Mouse (Mus musculus): ENCODE measurements around the gene Olfr406.

Olfr406 gene

DNA sequence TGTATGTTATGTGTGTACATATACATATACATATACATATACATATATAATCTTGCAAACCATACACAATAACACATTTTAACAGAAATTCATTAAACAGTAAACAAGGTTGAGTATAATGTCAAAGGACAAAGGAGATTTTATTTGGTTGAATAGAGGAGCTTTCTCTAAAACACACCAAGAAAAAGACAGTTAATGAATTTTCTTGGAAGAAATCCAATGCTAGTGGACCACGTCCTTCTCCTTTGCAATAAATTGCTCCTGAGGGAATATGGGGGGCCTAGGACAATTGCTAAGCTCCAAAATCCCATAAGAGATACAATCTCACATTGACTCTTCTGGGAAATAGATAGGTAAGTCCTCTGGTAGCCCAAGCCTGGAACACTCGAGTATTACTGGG, at the start of gene Olfr406:
Gene Olfr406, plus strand, starts transcription at position 301 of the 400 bp plus-strand sequence.
- no peak for DNase-seq (ENCODE audit: low read depth)

DNA sequence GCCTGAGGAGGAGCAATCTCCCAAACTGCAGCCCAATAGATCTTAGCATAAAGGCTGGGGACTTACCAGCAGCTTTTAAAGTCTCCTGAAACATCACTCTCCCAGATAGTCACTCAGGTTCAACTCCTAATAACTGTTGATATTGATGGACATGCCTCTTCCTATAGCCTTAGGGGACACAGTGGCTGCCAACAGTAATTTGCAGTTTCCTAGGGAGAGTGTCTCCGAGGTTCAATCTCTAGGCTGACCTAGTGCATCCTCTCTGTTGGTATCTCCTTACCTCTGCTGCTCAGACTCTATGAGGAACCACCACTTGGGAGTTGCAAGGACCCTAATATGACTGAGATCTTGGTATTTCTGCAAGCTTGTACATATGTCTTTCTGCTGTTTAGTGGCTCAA, 48.3 kb upstream of the Olfr406 start, which contains the start of gene Olfr43:
Gene Olfr43, minus strand, starts transcription at position 101 of the 400 bp plus-strand sequence.
- DNase-seq (ENCODE audit: low read depth), result no peak

DNA sequence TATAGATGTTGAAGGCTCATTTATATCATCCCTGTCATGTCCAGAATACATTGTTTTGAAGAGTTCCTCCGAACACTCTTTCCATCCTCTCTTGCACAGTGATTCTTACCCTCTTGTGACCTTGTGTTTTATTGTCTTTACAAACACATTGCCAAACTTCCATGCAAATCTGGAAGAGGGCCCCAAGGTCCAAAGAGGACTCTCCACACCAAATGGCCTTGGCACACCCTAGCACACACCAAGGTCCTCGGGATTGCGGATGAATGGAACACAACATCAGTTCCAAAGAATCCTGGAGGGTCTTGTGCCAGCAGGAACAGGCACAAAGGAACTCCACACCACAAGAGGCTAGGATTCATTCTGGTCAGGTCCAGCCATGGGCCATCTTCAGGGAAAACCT, 18.4 kb upstream of the Olfr406 start:
- no peak for DNase-seq (ENCODE audit: low read depth)

DNA sequence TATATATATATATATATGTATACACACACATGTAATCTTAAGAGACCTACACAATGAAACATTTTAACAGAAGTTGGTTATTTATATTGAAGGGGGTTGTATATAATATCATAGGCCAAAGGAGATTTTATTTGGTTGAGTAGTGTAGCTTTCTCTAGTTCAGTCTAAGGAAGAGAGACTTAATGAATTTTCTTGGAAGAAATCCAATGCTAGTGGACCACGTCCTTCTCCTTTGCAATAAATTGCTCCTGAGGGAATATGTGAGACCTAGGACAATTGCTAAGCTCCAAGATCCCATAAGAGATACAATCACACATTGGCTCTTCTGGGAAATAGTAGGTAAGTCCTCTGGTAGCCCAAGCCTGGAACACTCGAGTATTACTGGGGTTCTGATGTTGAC, 23.8 kb downstream of the Olfr406 start, which contains the start of gene Olfr59:
Gene Olfr59, plus strand, starts transcription at position 301 of the 400 bp plus-strand sequence.
- DNase-seq (ENCODE audit: low read depth), result no peak

DNA sequence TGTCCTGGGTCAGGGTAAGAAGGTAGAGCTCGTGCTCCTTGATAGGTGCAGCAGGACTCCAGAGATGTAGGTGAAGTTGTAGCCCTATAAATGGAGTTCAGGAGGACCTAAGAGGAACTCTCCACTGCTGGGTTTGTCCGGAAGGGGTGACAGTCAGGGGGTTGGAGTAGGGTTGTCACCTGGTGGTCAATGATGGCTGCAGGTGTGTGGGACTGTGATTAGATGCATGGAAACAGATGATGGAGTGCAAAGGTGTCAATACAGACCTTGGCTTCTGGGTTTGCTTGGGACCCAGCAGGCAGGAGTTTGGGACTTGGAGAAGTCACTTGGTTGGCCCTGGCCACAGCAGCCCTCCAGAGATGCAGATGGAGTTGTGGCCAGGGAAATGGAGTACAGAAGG, 27.6 kb downstream of the Olfr406 start:
- DNase-seq (ENCODE audit: low read depth), result no peak
